Mouse (Mus musculus): ENCODE results near the gene Klhdc8b.

Gene Klhdc8b

DNA sequence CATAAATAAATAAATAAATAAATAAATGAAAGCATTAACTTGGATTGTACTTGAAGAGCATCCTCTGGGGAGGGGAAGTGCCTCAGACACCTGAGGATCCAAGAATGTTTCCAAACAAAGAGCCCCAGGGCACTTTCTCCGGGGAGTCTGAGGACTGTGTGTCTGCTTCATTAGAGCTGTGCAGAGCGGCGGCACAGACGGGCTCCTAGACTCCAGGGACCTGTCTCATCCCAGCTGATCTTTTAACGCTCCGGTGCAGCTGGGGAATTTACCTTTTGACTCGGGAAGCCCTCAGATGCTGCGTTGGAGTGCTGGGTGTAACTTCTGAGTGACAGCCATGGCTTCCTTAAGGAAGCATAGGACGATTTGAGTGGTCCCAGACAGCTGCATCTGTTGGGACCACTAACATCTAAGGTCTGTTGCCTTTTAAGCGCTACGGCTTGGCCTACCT lies at the start of gene Klhdc8b:
Klhdc8b (minus strand) TSS at position 401 of the 451 bp plus-strand sequence.
- no peak for DNase-seq (ENCODE audit: low read depth, low spot score)

DNA sequence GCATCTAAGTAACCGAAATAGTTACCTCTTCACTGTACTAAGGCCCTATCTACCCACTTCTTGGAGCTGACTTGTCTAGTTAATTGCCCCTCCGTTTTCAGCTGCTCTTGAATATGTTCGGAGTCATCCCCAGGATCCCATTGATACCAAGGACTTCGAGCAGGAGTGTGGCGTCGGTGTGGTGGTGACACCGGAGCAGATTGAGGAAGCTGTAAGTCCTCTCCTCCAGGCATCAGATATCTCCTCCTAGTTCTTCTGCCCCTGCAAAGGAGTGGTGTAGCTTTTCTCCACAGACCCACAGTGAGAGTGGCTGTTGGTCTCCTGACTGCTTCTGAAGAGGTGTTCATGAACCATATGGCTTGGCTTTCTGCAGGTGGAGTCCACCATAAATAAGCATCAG lies 47.4 kb upstream of the Klhdc8b start:
- no peak for DNase-seq (ENCODE audit: low read depth, low spot score)

DNA sequence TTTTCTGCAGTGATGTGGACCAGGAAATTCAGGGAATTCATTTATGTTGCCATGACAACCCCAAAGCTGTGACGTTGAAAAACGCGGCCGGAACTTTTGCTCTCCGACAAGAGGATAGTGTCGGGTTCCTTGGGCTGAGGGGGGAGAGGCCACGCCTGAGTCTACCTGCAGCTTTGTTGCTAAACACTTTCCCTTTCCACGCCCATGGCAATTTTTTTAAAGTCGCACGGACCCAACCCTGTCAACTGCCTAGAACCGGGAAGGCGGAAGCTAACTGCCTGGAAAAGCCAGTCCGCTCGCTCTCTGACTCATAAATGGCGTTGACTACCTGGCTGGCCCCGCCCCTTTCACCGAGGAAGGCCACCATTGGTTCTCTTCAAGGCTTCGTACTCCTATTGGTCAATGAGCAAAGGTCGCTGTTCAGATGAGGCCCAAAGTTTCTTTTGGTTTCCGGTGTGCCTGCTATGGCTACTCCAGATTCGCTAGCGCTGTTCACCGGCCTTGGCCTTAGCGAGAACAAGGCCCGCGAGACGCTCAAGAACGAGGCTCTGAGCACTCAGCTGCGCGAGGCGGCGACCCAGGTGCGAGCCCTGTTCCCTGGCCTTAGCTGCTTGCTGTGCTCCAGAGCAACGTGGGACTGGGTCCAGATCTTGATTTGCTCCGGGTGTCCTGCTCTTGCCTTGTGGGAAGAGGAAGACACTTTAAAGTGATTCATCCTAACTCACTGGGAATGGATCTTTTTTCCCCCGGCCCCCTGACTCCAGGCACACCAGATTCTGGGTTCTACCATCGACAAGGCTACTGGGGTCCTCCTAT lies 46.4 kb upstream of the Klhdc8b start, which contains the start of gene Qars:
Qars (plus strand) TSS at position 88 of the 816 bp plus-strand sequence.
- peak; percentile 90 for DNase-seq (ENCODE audit: low read depth, low spot score)

DNA sequence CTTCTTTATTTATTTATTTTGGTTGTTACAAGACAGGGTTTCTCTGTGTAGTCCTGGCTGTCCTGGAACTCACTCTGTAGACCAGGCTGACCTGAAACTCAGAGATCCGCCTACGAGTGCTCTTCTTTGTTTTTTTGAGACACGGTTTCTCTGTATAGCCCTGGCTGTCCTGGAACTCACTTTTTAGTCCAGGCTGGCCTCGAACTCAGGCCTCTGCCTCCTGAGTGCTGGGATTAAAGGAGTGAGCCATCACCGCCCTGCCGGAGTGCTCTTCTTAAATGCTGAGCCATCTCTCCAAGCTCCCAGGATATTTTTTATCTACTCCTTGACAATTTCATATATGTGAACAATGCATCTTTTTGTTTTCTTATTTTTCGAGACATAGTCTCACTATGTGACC lies 45.5 kb upstream of the Klhdc8b start:
- no peak for DNase-seq (ENCODE audit: low read depth, low spot score)

DNA sequence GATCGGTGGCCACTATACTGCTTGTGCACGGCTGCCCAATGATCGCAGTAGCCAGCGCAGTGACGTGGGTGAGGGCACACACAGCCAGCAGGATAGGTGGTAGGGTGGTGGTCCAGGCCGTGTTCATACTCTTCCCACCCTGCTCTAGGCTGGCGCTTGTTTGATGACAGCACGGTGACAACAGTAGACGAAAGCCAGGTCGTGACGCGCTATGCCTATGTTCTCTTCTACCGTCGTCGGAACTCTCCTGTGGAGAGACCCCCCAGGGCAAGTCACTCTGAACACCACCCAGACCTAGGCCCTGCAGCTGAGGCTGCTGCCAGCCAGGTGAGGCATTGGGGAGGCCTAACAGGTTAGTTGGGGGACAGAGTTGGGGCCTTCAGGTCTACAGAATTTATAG lies 38.6 kb upstream of the Klhdc8b start:
- no peak for DNase-seq (ENCODE audit: low read depth, low spot score)

DNA sequence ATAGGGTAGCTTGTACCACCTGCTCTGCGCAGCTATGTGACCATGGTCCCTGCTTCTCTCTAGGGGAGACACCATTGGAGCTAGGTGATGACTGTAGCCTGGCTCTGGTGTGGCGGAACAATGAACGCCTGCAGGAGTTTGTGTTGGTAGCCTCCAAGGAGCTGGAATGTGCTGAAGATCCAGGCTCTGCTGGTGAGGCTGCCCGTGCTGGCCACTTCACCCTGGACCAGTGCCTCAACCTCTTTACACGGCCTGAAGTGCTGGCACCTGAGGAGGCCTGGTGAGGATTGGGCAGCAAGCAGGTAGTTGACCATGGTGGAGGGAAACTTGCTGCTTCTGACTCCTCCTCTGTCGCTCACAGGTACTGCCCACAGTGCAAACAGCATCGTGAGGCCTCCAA lies 37.9 kb upstream of the Klhdc8b start:
- no peak for DNase-seq (ENCODE audit: low read depth, low spot score)

DNA sequence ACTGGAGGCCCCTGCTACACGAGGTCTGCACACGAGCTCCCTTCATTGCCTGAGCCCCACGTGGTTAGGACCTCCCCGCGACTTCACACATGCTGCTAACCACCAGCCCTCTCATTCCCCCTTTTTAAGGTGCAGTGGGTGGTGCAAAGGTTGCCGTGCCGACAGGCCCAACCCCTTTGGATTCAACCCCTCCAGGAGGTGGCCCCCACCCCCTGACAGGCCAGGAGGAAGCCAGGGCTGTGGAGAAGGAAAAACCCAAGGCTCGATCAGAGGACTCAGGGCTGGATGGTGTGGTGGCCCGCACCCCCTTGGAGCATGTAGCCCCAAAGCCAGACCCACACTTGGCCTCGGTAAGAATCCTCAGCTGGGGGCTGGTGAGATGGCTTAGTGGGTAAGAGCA lies 33.5 kb upstream of the Klhdc8b start:
- no peak for DNase-seq (ENCODE audit: low read depth, low spot score)

DNA sequence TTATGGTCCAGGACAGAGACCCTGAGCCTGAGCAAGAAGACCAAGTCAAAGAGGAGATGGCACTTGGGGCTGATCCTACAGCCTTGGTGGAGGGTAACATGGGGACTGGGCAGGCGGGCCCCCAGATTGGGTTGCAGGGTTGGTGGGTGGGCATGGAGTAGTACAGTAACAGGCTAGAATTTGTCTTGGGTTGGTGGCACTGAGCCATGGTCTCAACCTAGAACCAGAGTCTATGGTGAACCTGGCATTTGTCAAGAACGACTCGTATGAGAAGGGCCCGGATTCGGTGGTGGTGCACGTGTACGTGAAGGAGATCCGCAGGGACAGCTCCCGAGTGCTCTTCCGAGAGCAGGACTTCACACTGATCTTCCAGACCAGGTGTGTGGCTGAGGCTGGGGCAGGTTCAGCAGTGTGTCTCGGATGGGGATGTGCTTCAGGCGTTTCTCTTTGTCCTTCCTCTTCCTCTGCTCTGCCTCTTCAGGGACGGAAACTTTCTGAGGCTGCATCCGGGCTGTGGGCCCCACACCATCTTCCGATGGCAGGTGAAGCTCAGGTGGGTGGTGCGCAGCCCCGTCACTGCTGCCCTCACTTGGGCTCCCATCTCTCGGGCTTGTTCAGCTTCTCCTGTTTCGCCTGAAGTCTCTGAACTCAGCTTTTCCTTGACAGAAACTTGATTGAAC lies 32.9 kb upstream of the Klhdc8b start:
- no peak for DNase-seq (ENCODE audit: low read depth, low spot score)

DNA sequence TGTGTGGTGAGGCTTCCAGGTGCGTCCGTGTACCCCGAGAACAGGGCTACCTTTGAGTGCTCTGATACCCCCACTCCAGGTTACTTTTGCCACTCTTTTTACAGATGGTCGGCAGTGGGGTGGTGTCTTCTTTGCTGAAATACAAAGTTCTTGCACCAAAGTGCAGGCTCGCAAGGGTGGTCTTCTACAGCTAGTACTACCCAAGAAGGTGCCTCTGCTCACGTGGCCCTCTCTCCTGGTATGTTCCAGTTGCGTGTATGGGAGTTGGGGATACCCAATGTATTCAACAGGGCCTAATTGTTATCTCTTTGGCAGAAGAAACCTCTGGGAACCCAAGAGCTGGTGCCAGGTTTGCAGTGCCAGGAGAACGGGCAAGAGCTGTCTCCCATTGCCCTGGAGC lies 31.9 kb upstream of the Klhdc8b start:
- no peak for DNase-seq (ENCODE audit: low read depth, low spot score)

DNA sequence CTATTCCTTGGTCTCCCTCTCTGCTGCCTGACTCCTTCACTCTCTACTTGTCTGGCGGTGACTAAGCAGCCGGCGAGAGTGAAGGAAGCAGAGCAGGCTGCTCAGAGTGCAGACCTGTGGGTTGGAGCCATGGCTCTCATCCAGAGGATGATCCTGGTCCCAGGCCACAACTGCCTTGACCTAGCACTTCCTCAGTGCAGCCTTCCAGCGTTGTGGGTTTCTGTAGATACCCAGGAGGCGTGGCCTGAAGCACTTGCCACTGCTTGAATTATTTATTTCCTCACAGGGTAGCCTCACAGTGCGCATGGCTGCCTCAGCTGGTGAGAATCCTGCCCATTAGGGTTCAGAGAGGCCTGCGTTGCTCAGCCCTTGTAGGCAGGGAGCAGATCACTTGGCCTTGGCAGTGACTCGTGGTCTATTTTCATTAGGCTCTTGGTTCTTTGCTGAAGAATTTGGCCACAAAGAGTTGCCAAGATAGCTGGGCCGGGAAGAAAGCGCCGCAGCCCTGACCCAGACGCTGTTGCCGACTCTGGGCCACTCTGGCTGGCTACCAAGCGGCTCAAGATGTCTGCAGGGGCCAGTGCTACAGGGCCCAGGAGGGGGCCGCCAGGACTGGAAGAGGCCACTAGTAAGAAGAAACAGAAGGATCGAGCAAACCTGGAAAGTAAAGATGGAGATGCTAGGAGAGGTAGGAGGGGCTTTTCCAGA lies 30.8 kb upstream of the Klhdc8b start:
- no peak for DNase-seq (ENCODE audit: low read depth, low spot score)

DNA sequence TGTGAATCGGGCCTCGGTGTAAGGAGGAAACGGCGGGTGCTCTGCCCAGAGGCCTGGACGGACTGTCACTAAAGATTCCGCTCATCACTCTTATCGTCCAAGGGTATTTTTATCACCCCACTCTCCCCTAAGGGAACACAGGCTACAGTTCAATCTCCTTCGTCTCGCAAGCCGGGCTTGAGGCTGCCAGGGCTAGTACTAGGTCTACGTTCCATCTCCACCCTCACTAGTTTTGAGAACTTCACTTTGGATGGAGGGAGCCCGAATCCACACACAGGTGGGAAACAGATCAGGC lies 29.9 kb upstream of the Klhdc8b start:
- DNase-seq (ENCODE audit: low read depth, low spot score), result no peak

DNA sequence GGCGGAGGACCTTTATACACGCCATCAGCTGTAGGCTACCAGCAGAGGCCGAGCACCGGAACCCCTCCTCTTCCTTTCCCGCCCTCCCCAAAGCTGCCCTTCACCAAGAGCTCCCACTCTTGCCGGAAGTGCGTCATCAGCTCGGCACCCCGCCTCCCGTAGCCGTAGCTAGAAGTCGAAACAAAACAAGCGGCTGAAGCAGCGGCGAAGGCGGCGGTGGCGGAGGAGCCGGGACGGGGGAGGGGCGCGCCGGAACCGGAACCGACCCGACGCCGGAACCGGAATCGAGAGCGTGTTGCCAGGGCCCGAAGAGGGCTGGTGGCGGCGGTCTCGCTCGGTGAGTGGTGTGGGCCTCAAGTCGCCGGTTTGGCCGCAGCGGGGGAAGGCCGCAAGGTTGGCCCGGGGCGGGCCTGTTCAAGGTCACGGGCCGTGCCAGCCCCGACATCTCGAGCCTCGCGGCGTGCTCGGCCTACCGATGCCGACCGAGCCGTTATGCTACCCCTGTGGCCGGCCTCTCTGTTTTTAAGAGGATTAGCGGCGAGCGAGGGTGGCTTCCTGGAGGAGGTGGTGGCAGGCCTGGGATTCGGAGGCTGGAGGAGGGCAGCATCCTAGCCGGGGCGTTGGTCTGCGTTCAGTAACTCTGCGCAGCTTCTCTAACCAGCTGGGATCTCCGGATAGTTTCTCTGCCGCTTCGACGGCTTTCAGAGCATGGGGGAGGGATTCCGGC lies 29.3 kb upstream of the Klhdc8b start, which contains the start of gene Usp19:
Usp19 (plus strand) TSS at position 44 of the 727 bp plus-strand sequence.
- DNase-seq (ENCODE audit: low read depth, low spot score), result peak; percentile 92

DNA sequence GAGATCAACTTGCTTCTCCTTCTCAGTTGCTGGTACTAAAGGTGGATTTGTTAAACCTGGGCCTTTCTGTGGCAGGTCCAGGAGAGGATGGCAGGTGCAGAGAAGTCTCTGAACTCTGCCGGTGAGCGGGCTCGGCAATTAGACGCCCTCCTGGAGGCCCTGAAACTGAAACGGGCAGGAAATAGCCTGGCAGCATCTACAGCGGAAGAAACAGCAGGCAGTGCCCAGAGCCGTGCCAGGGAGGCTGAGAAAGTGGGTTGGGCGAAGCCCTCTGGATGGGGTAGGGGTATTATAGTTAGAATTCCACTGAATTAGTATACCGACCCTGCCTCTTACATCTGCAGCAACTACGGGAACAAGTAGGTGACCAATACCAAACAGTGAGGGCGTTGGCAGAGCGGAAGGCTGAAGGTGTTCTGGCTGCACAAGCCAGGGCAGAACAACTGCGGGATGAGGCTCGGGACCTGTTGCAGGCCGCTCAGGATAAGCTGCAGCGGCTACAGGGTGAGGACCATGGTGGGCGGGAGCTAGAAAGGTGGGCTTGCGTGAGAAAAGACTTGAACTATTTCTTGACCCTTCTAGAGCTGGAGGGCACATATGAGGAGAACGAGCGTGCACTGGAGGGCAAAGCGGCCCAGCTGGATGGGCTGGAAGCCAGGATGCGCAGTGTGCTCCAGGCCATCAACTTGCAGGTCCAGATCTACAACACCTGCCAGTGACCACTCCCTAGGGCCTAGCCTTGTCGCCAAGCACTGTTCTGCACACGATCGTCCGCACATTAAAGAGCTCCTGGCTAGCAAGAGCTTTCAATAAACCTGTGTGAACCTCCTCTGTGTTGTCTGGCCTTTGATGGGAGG lies 28.5 kb upstream of the Klhdc8b start:
- DNase-seq (ENCODE audit: low read depth, low spot score), result no peak

DNA sequence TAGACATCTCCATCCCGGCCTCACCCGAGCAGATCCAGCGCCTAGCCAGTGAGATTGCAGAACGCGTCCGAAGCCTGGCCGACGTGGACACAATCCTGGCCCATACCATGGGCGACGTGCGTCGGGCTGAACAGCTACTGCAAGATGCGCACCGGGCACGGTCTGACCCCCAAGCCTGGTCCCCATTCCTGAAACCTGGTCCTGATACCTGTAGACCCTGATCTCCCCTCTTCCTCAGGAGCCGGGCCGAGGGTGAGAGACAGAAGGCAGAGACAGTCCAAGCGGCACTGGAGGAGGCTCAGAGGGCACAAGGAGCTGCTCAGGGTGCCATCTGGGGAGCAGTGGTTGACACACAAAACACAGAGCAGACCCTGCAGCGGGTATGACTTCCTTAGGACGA lies 27.8 kb upstream of the Klhdc8b start:
- no peak for DNase-seq (ENCODE audit: low read depth, low spot score)

DNA sequence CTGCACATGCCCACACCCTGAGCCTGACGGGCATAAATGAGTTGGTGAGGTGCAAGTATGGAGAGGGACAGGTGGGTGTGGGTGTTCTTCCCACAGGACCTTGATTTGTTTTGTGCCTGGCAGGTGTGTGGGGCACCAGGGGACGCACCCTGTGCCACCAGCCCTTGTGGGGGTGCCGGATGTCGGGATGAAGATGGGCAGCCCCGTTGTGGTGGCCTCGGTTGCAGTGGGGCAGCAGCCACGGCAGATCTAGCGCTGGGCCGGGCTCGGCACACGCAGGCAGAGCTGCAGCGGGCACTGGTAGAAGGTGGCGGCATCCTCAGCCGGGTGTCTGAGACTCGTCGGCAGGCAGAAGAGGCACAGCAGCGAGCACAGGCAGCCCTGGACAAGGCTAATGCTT lies 27.0 kb upstream of the Klhdc8b start:
- no peak for DNase-seq (ENCODE audit: low read depth, low spot score)

DNA sequence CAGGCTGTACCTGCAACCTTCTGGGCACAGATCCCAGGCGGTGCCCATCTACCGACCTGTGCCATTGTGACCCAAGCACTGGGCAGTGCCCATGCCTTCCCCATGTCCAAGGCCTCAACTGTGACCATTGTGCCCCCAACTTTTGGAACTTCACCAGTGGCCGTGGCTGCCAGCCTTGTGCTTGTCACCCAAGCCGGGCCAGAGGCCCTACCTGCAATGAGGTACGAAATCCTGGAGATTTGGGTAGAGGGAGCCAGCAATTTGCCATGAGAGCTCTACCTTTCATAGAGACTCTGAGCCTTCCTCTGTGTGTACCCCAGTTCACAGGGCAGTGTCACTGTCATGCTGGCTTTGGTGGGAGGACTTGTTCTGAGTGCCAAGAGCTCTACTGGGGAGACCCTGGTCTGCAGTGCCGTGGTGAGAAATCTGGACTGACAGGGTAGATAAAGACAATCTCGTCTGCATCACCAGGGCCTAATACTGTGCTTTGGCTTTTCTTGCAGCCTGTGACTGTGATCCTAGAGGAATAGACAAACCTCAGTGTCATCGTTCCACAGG lies 25.7 kb upstream of the Klhdc8b start:
- DNase-seq (ENCODE audit: low read depth, low spot score), result no peak

DNA sequence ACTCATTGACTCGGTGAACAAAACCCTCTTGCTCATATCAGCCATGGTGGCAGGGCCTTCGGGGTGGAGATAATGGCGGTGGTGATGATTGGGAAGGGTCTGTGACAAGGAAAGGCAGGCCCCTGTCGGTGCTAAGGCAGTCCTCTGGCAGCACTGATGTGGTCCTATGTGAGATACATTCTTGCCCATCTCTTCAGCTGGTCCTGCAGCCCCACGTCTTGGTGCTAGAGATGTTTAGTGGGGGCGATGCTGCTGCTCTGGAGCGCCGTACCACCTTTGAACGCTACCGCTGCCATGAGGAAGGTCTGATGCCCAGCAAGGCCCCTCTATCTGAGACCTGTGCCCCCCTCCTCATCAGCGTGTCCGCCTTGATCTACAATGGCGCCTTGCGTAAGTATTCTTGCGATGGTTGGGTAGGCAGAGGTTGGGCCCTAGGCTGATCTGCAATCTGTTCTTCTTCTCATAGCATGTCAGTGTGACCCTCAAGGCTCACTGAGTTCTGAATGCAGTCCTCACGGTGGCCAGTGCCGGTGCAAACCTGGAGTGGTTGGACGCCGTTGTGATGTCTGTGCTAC lies 24.0 kb upstream of the Klhdc8b start:
- no peak for DNase-seq (ENCODE audit: low read depth, low spot score)

DNA sequence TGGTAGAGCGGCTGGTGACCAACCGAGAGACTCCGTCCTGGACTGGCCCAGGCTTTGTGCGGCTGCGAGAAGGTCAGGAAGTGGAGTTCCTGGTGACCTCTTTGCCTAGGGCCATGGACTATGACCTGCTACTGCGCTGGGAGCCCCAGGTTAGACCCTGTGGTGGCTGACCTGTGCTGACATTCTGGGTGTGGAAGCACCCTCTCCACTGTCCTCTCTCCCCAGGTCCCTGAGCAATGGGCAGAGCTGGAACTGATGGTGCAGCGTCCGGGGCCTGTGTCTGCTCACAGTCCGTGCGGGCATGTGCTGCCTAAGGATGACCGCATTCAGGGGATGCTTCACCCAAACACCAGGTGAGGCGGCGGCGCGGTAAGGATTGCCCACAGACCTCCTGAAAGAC lies 22.6 kb upstream of the Klhdc8b start:
- DNase-seq (ENCODE audit: low read depth, low spot score), result no peak

DNA sequence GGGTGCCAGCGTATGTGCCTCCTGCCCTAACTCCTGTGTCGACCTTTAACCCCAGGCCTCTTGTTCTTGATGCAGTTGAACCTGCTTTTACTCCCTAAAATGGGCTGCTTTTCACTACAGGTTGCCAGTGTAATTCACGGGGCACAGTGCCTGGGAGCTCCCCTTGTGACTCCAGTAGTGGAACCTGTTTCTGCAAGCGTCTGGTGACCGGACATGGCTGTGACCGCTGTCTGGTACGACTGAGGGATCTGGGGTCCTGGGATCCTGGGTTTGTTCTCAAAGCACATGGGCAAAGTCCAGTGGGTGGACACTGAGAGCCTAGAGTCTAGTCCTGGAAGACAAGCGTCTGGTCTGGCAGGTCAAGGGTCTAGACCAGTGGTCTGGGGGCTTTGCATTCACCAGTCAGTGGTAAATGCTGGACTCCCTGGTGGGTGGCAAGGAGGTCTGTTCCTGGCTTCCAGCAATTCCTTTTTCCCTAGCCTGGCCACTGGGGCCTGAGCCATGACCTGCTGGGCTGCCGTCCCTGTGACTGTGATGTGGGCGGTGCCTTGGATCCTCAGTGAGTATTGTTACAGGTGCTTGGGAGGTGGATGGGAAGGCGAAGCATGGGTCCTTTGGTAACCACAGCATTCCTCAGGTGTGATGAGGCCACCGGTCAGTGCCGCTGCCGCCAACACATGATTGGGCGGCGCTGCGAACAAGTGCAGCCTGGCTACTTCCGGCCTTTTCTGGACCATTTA lies 21.8 kb upstream of the Klhdc8b start:
- DNase-seq (ENCODE audit: low read depth, low spot score), result no peak
